Mouse (Mus musculus) liver, embryonic 14.5 days (tissue): ENCODE data around the gene Poldip3. TPM values are rescaled to one million over a fixed set of nuclear protein-coding genes. Genes with fewer than 3 reads are reported as not detected.

Experiments
- ATAC-seq: fragments of 200-750 bp; cut with Nextera tagmentation; 2 replicates; pipeline ENCODE4 v1.8.0; 2017; ENCODE audit warnings: moderate number of reproducible peaks, mild to moderate bottlenecking, moderate library complexity; ENCODE audit not compliant: insufficient read depth
- DNase-seq, 3 experiments: peaks; one replicate each; pipeline ENCODE4 v3.0.0-alpha.2; 2012 to 2013; ENCODE audit warnings: low read depth in 3 of 3, low spot score in 3 of 3
- H3K27ac ChIP-seq: fragments of 300-500 bp; sonication (generic); 2 replicates; pipeline ENCODE4 v1.5.1; 2014; ENCODE audit warnings: moderate library complexity, mild to moderate bottlenecking, control low read depth, inconsistent platforms
- H3K27me3 ChIP-seq: fragments of 300-500 bp; sonication (generic); 2 replicates; pipeline ENCODE4 v1.6.1; 2014; ENCODE audit warnings: mild to moderate bottlenecking, low read length, moderate library complexity; ENCODE audit not compliant: control insufficient read depth, insufficient read depth
- H3K36me3 ChIP-seq: fragments of 300-500 bp; sonication (generic); replicated peaks from 2 replicates; pipeline ENCODE4 v1.6.1; 2014; ENCODE audit warnings: low read depth; ENCODE audit not compliant: control insufficient read depth, insufficient read depth
- H3K4me1 ChIP-seq, 2 experiments: fragments of 200-500 bp in 1 of 2; fragments of 300-500 bp in 1 of 2; sonication (generic) in 1 of 2; replicated peaks; 2 replicates each; pipeline ENCODE4 v1.6.1; 2012 to 2014; ENCODE audit warnings: antibody characterized with exemption in 1 of 2, inconsistent platforms in 1 of 2, low read length in 1 of 2; ENCODE audit not compliant: control insufficient read depth in 2 of 2, insufficient read depth in 2 of 2
- H3K4me2 ChIP-seq: fragments of 300-500 bp; sonication (generic); 2 replicates; pipeline ENCODE4 v1.6.1; 2014; ENCODE audit warnings: low read depth, mild to moderate bottlenecking, control low read depth, moderate library complexity
- H3K4me3 ChIP-seq, 2 experiments: fragments of 200-500 bp in 1 of 2; fragments of 300-500 bp in 1 of 2; sonication (generic) in 1 of 2; 2 replicates each; pipeline ENCODE4 v1.5.1; 2012 to 2014; ENCODE audit warnings: low read depth in 2 of 2, low read length in 2 of 2, mild to moderate bottlenecking in 2 of 2, control low read depth in 1 of 2, inconsistent platforms in 1 of 2, moderate library complexity in 1 of 2; ENCODE audit not compliant: insufficient read depth in 1 of 2
- H3K9ac ChIP-seq: fragments of 300-500 bp; sonication (generic); replicated peaks from 2 replicates; pipeline ENCODE4 v1.6.1; 2014; ENCODE audit warnings: mild to moderate bottlenecking, control low read depth, moderate library complexity
- H3K9me3 ChIP-seq: fragments of 300-500 bp; sonication (generic); 2 replicates; pipeline ENCODE4 v1.6.1; 2016; ENCODE audit warnings: low read length, mixed read lengths; ENCODE audit not compliant: control insufficient read depth
- CTCF ChIP-seq: IDR thresholded peaks from 2 replicates; pipeline ENCODE4 v1.5.1; 2016; ENCODE audit warnings: antibody characterized with exemption, low read depth, control low read depth
- EP300 ChIP-seq: IDR thresholded peaks from 2 replicates; pipeline ENCODE4 v1.6.1; 2016; ENCODE audit warnings: antibody characterized with exemption, low read depth
- WGBS: fragments of 180-500 bp; shearing (Covaris S2); extraction: QIAGEN DNeasy Blood & Tissue Kit; methylation state at CpG from one replicate; pipeline ENCODE4 v1.1.7; 2014; ENCODE audit not compliant: insufficient replicate concordance; 5-methylcytosine and 5-hydroxymethylcytosine counted together
- polyA plus RNA-seq, 2 experiments: library from polyadenylated mRNA; depleted of rRNA in 1 of 2; stranded (reverse) in 1 of 2; unstranded in 1 of 2; fragments of >200 nt; fragmentation: Nextera tagmentation in 1 of 2; extraction: Ambion mirVana in 1 of 2; gene quantifications; 2 replicates each; pipeline versions ENCODE4 v1.2.1 to v1.2.3; 2012 to 2014

Gene Poldip3
- polyA plus RNA-seq, 2 experiments, result 25.1 to 49.4 TPM

- 76% methylated on average over 6 of the region's 6 CpGs for WGBS
- Histone ChIP-seq H3K36me3 (peaks cover 21% of the 10 kb centered on the region; the same call in 1 of the 2 replicates), H3K9me3 (no peaks in the 10 kb centered on the region), H3K4me2 (no peak overlapping the region), H3K9ac (no peak overlapping the region), H3K27me3 (no peaks in the 10 kb centered on the region), H3K4me1 (peaks cover 0 to 2% of the 10 kb centered on the region in 2 experiments; a peak in 1 of 4 replicates), H3K4me3 (no peak overlapping the region), H3K27ac (no peak overlapping the region)
- no peak for DNase-seq
- TF ChIP-seq EP300 (no peak), CTCF (no peak)
- ATAC-seq, result no peak
These were observed 34.1 kb downstream of the Poldip3 start for GRCm38 (mm10) chr15:83115071-83115470.

DNA sequence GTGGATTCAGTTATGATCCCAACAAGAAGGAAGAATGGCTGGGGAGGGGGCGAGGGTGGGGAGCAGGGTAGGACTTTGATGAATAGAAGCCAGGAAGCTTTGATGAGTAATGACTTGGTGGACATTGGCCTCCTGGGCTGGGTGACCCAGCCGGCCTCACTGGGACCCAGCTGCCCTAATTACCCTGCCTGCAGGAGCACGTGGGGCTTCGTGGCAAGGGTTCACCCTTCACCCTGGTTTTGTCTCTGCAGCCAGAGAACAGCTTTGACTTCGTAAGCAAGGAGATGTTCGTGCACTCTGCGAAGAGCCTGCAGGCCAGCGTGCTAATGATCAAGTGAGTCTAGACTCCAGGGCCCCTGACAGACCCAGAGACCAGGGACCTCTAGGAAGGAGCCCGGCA lies 35.1 kb downstream of the Poldip3 start:
- Histone ChIP-seq H3K9ac (no peak overlapping the region), H3K4me1 (peaks cover 0 to 2% of the 10 kb centered on the region in 2 experiments; a peak in 1 of 4 replicates), H3K36me3 (peaks cover 18% of the 10 kb centered on the region; the same call in 1 of the 2 replicates), H3K9me3 (no peaks in the 10 kb centered on the region), H3K4me3 (no peak overlapping the region), H3K27ac (no peak overlapping the region), H3K4me2 (no peak overlapping the region), H3K27me3 (no peaks in the 10 kb centered on the region)
- DNase-seq (no peak), ATAC-seq (no peak)
- TF ChIP-seq CTCF (no peak), EP300 (no peak)
- 74% methylated on average over 9 of the region's 9 CpGs for WGBS

DNA sequence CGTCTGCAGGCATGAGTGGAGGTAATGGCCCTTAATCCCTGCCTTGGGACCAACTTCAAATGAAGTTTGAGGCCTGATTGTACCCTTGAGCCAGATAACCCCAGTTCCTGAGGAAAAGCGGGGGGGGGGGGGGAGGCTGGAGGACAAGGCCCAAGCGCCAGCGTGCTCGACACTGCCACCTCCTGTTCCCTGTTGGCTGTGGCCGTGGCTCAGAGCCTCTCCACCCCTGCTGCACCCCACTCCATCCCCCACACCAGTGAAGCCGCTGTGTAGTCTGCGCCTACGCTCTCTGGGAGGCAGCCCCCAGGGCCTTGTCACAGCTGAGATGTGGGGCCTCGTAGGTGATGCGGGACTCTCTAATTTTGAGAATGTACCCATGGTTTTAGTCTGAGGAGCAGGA lies 36.3 kb downstream of the Poldip3 start:
- DNase-seq, result no peak

DNA sequence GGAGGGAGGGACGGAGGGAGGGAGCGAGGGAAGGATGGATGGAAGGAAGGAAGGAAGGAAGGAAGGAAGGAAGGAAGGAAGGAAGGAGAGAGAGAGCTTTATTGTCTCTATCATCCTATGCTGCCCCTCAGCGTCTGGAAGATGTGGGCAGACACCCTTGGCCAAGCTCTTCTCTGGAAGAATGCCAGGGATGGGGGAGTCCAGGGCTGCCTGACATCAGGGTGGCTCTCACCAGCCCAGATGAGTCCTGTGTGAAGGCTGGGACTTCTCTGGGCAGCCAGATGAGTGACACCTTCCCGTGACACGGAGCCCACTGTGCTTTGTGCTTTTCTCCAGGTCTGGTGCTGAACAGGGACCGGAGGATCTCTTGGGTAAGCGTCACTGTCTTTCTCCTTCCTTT lies 37.3 kb downstream of the Poldip3 start:
- 70% methylated on average over 7 of the region's 7 CpGs for WGBS

More for the DNA sequence above, 36.3 kb downstream of the Poldip3 start:
- no peak for TF ChIP-seq EP300
- peak; percentile 80 for TF ChIP-seq CTCF
- H3K36me3 ChIP-seq, result peaks cover 9% of the 10 kb centered on the region; the same call in 1 of the 2 replicates
- H3K27me3 ChIP-seq, result no peaks in the 10 kb centered on the region
- ATAC-seq, result peak; percentile 56; the same call in 1 of the 2 replicates
- H3K4me2 ChIP-seq, result no peak overlapping the region
- H3K4me3 ChIP-seq, result no peak overlapping the region
- H3K27ac ChIP-seq, result no peak overlapping the region
- no peaks in the 10 kb centered on the region for H3K9me3 ChIP-seq
- peaks cover 0 to 2% of the 10 kb centered on the region in 2 experiments; a peak in 1 of 4 replicates for H3K4me1 ChIP-seq
- 23% methylated on average over 8 of the region's 11 CpGs for WGBS
- H3K9ac ChIP-seq, result no peak overlapping the region

GRCm38 (mm10) chr15:83111290-83111689 lies 37.9 kb downstream of the Poldip3 start:
- Histone ChIP-seq H3K4me3 (no peak overlapping the region), H3K4me2 (no peak overlapping the region), H3K27ac (no peak overlapping the region), H3K4me1 (peaks cover 0 to 2% of the 10 kb centered on the region in 2 experiments; a peak in 1 of 4 replicates), H3K9me3 (no peaks in the 10 kb centered on the region), H3K9ac (no peak overlapping the region), H3K36me3 (no peaks in the 10 kb centered on the region; the same call in 1 of the 2 replicates), H3K27me3 (no peaks in the 10 kb centered on the region)
- ATAC-seq (no peak), DNase-seq (no peak)
- 66% methylated on average over 6 of the region's 6 CpGs for WGBS
- no peak for TF ChIP-seq CTCF

More for the DNA sequence above, 37.3 kb downstream of the Poldip3 start:
- TF ChIP-seq EP300 (no peak), CTCF (no peak)
- Histone ChIP-seq H3K9me3 (no peaks in the 10 kb centered on the region), H3K4me2 (no peak overlapping the region), H3K4me1 (peaks cover 0 to 2% of the 10 kb centered on the region in 2 experiments; a peak in 1 of 4 replicates), H3K4me3 (no peak overlapping the region), H3K36me3 (peaks cover under 1% of the 10 kb centered on the region; the same call in 1 of the 2 replicates), H3K27me3 (no peaks in the 10 kb centered on the region), H3K9ac (no peak overlapping the region), H3K27ac (no peak overlapping the region)
- ATAC-seq, result no peak
- no peak for DNase-seq
